Mouse (Mus musculus): ENCODE data around the gene Prpf31.

DNA sequence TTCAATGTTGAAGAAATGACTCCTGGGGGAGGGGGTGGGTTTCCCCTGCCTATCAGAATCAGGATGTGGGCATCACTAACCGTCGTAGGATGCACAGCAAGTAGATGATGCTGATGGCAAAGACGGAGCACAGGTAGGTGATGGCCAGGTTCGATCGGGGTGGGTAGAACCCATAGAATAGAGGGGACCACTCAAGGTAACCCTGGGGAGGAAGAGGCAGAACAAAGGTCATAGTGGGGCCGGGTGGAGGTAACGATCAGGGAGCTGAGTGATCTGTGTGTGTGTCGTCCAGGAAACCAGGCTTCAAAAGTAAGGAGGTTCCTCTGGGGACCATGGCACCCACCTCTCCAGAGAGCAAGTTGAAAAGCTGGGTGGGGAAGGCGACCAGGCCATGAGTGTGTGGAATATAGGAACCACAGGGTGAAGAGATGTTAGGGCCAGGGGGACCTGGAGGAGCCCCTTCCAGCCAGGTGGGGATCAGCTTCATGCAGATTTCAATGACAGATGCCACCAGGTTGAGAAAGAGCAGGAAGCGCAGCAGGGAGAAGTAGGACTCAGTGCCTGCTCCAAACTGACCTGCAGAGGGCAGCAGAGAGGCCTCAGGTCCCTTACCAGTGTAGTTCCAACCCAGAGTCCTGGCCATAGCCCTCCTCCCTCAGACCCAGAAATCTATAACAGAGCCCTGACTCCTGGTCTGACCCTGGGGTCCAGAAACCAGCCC, 44.9 kb downstream of the Prpf31 start:
- peak; percentile 95 for TF ChIP-seq CTCF (IDR thresholded peaks at IDR 0.05; ENCODE audit: low read depth, low read length)
- no peak for TF ChIP-seq GATA1 (IDR thresholded peaks at IDR 0.05; ENCODE audit: borderline replicate concordance, low read length)
- no peak for TF ChIP-seq TAL1 (conservative IDR thresholded peaks at IDR 0.05; ENCODE audit: low read depth, low read length)
